Mouse (Mus musculus): ENCODE measurements around the gene Cldn18. TPM values are rescaled to one million over a fixed set of nuclear protein-coding genes. Genes with fewer than 3 reads are reported as not detected.

Cldn18 gene
- polyA plus RNA-seq (2015; fragmentation: Nextera tagmentation; extraction: Ambion mirVana) = not detected in 2 replicates

DNA sequence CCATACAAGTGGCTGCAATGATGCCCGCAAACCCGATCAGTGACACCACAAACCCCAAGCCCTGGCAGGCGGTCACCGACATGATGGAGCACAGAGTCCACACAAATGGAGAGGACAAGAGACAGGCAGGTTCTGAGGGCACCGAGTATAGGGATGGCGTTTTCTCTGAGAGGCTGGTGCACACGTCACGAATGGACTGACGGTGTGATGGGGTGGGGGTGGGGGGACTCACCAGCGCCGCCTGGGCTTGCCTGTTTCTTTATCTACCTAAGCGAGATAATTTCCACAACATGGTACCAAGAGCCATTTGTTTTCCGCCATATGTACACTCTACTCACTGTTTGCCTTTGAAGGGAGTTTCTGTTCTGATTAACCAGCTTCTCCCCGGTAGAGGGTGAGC lies at the start of gene Cldn18:
Gene Cldn18, minus strand, starts transcription at position 134 of the 400 bp plus-strand sequence.
- Histone ChIP-seq H3K4me1 (no peaks in the 10 kb centered on the region), H3K9ac (no peak within 1 kb of the TSS), H3K9me3 (replicated peaks) (no peaks in the 10 kb centered on the region), H3K27me3 (no peaks in the 10 kb centered on the region), H3K4me2 (replicated peaks) (no peak within 1 kb of the TSS), H3K27ac (replicated peaks) (no peak within 1 kb of the TSS), H3K4me3 (replicated peaks) (no peak within 1 kb of the TSS), H3K36me3 (no peaks in the 10 kb centered on the region)
- 92% methylated on average over 14 of the region's 14 CpGs for whole genome bisulfite sequencing
- no peak for ATAC-seq (ENCODE audit: insufficient number of reproducible peaks, low FRiP score, low TSS enrichment, low read depth)

DNA sequence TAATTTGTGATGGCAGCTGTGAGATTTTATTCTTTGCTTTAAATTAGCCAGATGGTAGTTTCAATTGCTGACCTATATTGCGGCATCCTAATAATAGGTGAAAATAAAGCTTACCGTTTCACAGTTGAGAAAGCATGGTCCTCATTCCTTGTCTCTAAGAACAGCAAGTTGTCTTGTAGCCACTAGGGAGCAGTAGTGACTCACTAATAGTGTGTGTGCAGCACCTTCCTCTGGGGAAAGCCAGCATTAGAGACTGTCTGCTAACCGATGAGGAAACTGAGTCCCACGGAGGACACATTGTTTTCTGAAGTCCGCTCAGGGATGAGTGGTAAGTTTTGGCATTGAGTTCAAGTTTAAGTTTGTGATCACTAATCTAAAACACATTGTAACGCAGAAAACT lies 46.5 kb upstream of the Cldn18 start:
- no peak overlapping the region for H3K4me3 ChIP-seq (replicated peaks)
- no peak overlapping the region for H3K4me2 ChIP-seq (replicated peaks)
- no peaks in the 10 kb centered on the region for H3K27me3 ChIP-seq
- no peaks in the 10 kb centered on the region for H3K9me3 ChIP-seq (replicated peaks)
- H3K9ac ChIP-seq = no peak overlapping the region
- no peaks in the 10 kb centered on the region for H3K36me3 ChIP-seq
- no peak for ATAC-seq (ENCODE audit: insufficient number of reproducible peaks, low FRiP score, low TSS enrichment, low read depth)
- H3K4me1 ChIP-seq = no peaks in the 10 kb centered on the region
- WGBS = 60% methylated on average over 6 of the region's 6 CpGs
- H3K27ac ChIP-seq (replicated peaks) = no peak overlapping the region

DNA sequence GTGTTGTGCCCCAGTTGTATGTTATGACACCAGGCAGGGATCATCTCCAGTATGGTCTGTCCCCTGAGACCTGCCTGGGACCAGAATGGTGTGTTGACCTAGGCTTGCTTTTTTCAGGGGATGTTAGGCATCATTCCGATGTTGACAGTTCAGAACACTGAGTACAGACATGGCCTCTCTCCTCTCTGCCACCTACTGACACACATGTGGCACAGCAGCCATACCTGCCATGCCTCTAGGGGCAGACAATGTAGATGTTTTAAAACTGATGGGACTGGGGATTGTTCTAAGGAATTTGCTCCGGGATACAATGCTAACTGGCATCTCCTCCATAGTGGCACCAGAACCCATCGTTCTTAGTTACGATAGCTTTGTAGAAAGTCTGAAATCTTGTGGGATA lies 33.2 kb upstream of the Cldn18 start:
- H3K9me3 ChIP-seq (replicated peaks) = no peaks in the 10 kb centered on the region
- ATAC-seq (ENCODE audit: insufficient number of reproducible peaks, low FRiP score, low TSS enrichment, low read depth) = no peak
- H3K4me3 ChIP-seq (replicated peaks) = no peak overlapping the region
- H3K4me1 ChIP-seq = no peaks in the 10 kb centered on the region
- no peaks in the 10 kb centered on the region for H3K27me3 ChIP-seq
- no peak overlapping the region for H3K27ac ChIP-seq (replicated peaks)
- no peak overlapping the region for H3K9ac ChIP-seq
- WGBS = 76% methylated on average over 4 of the region's 4 CpGs
- H3K4me2 ChIP-seq (replicated peaks) = no peak overlapping the region
- no peaks in the 10 kb centered on the region for H3K36me3 ChIP-seq

DNA sequence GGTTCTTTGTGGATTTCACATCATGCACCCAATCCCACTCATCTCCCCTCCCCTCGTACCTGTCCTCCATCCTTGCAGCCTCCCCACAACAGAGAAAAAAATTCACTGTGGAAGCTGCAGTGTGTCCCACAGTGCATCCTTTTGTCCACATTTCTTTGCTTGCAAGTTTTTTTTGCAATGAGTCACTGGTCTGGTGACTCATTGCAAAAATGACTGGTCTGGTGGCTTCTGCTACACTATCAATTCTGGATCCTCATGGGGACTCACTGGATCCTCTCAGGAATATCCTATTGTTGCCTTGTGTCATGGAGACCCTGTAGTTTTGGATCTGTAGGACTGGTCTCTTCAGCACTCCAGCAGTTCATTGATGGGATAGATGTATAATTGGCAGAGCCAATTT lies 31.2 kb upstream of the Cldn18 start:
- no peaks in the 10 kb centered on the region for H3K36me3 ChIP-seq
- H3K4me3 ChIP-seq (replicated peaks) = no peak overlapping the region
- WGBS = 63% methylated on average over 1 of the region's 1 CpGs
- no peaks in the 10 kb centered on the region for H3K4me1 ChIP-seq
- H3K9me3 ChIP-seq (replicated peaks) = no peaks in the 10 kb centered on the region
- H3K9ac ChIP-seq = no peak overlapping the region
- no peak overlapping the region for H3K4me2 ChIP-seq (replicated peaks)
- no peak for ATAC-seq (ENCODE audit: insufficient number of reproducible peaks, low FRiP score, low TSS enrichment, low read depth)
- H3K27me3 ChIP-seq = no peaks in the 10 kb centered on the region
- no peak overlapping the region for H3K27ac ChIP-seq (replicated peaks)

DNA sequence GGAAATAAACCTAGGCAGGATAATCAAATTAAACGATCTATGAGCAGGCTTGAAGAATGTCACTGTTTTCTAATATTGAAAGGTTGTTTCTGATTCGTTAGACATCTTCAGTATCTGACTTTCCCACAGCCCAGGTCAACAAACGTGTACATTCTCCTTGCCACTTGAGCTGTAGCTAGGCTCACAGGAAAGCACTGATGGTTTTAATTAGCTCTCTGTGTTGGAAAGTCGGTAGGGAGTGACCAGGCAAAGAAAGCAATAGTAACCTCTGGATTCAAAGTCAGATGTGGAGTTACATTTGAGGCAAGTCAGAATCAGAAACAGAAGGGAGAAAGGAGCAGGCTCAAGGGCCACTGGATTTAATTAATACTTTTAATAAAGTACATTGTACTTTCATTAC lies 30.7 kb upstream of the Cldn18 start:
- H3K9me3 ChIP-seq (replicated peaks) = no peaks in the 10 kb centered on the region
- H3K27me3 ChIP-seq = no peaks in the 10 kb centered on the region
- no peak overlapping the region for H3K9ac ChIP-seq
- no peak overlapping the region for H3K27ac ChIP-seq (replicated peaks)
- H3K4me3 ChIP-seq (replicated peaks) = no peak overlapping the region
- no peak overlapping the region for H3K4me2 ChIP-seq (replicated peaks)
- H3K36me3 ChIP-seq = no peaks in the 10 kb centered on the region
- no peaks in the 10 kb centered on the region for H3K4me1 ChIP-seq
- 24% methylated on average over 4 of the region's 4 CpGs for WGBS
- no peak for ATAC-seq (ENCODE audit: insufficient number of reproducible peaks, low FRiP score, low TSS enrichment, low read depth)

DNA sequence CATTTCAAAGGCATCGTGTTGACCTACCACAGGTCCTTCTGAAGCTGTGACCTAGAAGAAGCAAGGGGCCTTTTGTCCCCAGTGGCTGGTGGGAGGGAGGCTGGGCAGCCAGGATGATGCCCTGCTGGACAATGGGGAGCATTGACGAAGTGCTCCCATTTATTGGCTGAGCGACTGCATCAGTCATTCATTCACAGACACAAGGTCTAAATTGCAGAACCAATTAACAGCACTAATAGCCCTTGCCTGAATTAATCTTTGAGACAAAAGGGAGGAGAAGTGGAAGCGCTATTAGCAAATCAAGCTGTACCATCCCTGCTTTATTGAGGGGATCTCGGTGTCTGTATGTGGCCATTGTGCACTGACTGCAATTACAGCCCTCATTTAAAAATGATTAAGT lies 27.5 kb upstream of the Cldn18 start:
- H3K9ac ChIP-seq = no peak overlapping the region
- H3K4me1 ChIP-seq = no peaks in the 10 kb centered on the region
- H3K27me3 ChIP-seq = no peaks in the 10 kb centered on the region
- no peaks in the 10 kb centered on the region for H3K9me3 ChIP-seq (replicated peaks)
- no peak overlapping the region for H3K4me2 ChIP-seq (replicated peaks)
- no peak overlapping the region for H3K4me3 ChIP-seq (replicated peaks)
- no peak for ATAC-seq (ENCODE audit: insufficient number of reproducible peaks, low FRiP score, low TSS enrichment, low read depth)
- H3K27ac ChIP-seq (replicated peaks) = no peak overlapping the region
- 68% methylated on average over 5 of the region's 5 CpGs for WGBS
- H3K36me3 ChIP-seq = no peaks in the 10 kb centered on the region

DNA sequence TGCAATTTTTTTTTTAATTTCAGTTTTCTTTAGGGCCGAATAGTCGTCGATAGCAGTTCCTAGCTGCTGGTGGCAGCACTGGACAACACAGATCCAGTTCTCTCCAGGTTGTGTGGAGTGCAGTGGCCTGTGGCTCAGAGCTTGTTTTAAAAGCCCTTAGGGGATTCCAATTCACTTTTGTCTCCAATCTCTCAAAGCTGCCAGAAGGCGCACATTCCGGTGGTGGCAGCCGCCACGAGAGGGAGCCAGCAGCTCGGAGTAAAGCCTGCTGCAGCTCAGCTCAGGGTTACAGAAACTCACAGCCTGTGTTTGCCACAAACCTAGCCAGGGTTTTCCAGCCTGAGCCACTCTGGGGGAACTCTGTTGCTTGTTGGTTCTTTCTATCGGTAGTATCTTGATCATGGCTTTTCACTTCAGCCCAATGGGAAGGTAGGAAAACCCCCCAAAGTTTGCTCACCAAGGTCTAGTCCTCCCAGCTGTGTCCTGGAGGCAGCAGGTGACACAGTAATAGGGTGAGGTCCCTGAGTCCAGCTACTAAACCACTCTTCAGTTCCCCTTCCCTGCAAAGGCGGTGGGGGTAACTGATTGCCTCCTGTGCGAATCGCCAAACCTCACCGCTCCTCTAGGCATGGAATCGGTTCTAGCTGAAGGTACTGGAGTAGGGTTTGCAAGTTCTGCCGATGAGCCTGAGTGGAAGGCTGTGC lies 13.0 kb upstream of the Cldn18 start:
- Histone ChIP-seq H3K9me3 (replicated peaks) (no peaks in the 10 kb centered on the region), H3K4me2 (replicated peaks) (no peak overlapping the region), H3K4me1 (no peaks in the 10 kb centered on the region), H3K27ac (replicated peaks) (no peak overlapping the region), H3K9ac (no peak overlapping the region), H3K4me3 (replicated peaks) (no peak overlapping the region), H3K27me3 (0 out of 2 replicates have a peak, but pooled peaks cover 2% of the 10 kb centered on the region), H3K36me3 (no peaks in the 10 kb centered on the region)
- WGBS = 31% methylated on average over 15 of the region's 15 CpGs
- 0 out of 2 replicates have a peak, but pooled peaks have one; percentile 39 for ATAC-seq (ENCODE audit: insufficient number of reproducible peaks, low FRiP score, low TSS enrichment, low read depth)

DNA sequence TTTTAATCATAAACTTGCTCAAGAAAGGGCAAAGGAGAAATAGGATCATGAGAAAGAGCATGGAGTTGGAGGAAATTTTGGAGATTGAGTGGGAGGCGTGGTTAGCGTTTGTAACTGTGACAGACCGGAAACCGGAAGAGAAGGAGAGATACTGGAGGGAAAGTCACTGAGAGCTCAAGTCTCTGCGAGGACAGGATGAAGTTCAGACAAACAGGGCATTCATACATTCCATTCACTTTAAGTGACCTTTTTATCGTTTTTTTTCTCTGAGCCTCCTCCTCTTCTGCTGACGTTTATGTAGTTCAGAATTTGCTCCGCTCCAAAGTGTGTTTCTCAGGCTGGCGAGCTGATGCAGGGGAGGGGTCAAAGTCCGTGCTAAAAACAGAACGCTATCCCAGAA lies 10.8 kb upstream of the Cldn18 start:
- Histone ChIP-seq H3K4me2 (replicated peaks) (no peak overlapping the region), H3K36me3 (no peaks in the 10 kb centered on the region), H3K9me3 (replicated peaks) (no peaks in the 10 kb centered on the region), H3K27ac (replicated peaks) (no peak overlapping the region), H3K27me3 (0 out of 2 replicates have a peak, but pooled peaks cover 2% of the 10 kb centered on the region), H3K4me3 (replicated peaks) (no peak overlapping the region), H3K9ac (no peak overlapping the region), H3K4me1 (no peaks in the 10 kb centered on the region)
- ATAC-seq (ENCODE audit: insufficient number of reproducible peaks, low FRiP score, low TSS enrichment, low read depth) = no peak
- WGBS = 51% methylated on average over 11 of the region's 11 CpGs

DNA sequence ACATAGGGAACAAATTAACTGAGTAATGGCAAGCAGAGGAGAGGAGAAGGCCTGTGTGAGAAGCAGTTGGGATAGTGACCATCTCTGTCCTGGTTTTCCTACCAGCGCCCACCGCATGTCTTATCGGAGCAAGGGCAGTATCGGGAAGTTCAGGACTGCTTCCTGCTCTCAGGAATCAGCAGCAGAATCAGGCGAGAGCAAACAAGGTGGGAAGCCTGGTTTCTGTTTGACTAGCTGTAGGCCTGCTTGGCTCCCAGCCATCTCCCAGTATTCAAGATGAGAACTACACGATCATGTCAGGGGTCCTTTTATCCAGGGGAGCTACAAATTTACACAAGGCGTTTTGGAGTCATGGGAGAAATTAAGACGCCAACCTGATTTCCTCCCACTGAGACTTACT lies 8.2 kb upstream of the Cldn18 start:
- Histone ChIP-seq H3K9me3 (replicated peaks) (no peaks in the 10 kb centered on the region), H3K27me3 (0 out of 2 replicates have a peak, but pooled peaks cover 2% of the 10 kb centered on the region), H3K9ac (no peak overlapping the region), H3K4me3 (replicated peaks) (no peak overlapping the region), H3K4me1 (no peaks in the 10 kb centered on the region), H3K36me3 (no peaks in the 10 kb centered on the region), H3K27ac (replicated peaks) (no peak overlapping the region), H3K4me2 (replicated peaks) (no peak overlapping the region)
- ATAC-seq (ENCODE audit: insufficient number of reproducible peaks, low FRiP score, low TSS enrichment, low read depth) = no peak
- 76% methylated on average over 8 of the region's 8 CpGs for WGBS

DNA sequence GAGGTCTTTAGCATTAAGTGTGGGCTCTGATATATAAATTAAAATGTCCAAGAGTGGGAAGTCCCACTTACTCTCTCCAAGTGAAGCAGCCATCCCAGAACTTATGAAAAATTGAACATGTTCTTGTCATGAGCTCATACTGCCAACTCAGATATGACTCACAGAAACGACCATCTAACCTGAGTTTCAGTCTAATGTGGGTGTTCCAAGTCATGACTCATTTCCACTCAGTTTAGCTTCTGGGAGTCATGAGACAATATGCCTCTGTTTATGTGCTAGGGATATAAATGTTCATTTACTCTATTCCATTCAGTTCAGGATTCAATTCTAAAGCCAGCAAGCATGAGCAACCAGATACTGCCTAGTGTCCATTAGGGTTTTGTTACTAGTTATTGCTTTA lies 2.9 kb upstream of the Cldn18 start:
- H3K9me3 ChIP-seq (replicated peaks) = no peaks in the 10 kb centered on the region

DNA sequence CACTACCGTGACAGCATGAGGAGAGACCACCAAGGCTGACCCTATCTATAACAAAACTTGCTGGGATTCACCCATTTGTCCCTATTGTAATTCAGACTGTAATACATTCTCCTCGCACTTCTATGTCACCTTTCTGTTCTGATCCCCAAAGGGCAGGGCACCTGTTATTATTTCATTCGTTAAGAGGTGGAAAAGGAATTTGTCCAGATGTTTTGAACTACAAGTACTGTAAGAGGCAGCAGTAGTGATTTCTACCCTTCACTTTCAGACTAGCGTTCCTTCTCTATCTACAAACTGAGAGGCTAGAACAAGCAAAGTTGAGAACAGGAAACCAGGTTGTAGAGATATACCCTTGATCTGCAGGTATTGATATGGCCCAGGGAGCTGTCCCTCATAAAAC lies 6.8 kb downstream of the Cldn18 start:
- H3K36me3 ChIP-seq = no peaks in the 10 kb centered on the region
- no peak overlapping the region for H3K4me3 ChIP-seq (replicated peaks)
- 78% methylated on average over 4 of the region's 4 CpGs for whole genome bisulfite sequencing
- H3K27me3 ChIP-seq = no peaks in the 10 kb centered on the region
- H3K27ac ChIP-seq (replicated peaks) = no peak overlapping the region
- no peaks in the 10 kb centered on the region for H3K9me3 ChIP-seq (replicated peaks)
- no peaks in the 10 kb centered on the region for H3K4me1 ChIP-seq
- no peak overlapping the region for H3K4me2 ChIP-seq (replicated peaks)
- H3K9ac ChIP-seq = no peak overlapping the region
- ATAC-seq (ENCODE audit: insufficient number of reproducible peaks, low FRiP score, low TSS enrichment, low read depth) = no peak

More for the DNA sequence above, 2.9 kb upstream of the Cldn18 start:
- ATAC-seq (ENCODE audit: insufficient number of reproducible peaks, low FRiP score, low TSS enrichment, low read depth) = no peak
- 29% methylated on average over 1 of the region's 1 CpGs for whole genome bisulfite sequencing
- Histone ChIP-seq H3K4me2 (replicated peaks) (no peak overlapping the region), H3K27ac (replicated peaks) (no peak overlapping the region), H3K36me3 (no peaks in the 10 kb centered on the region), H3K4me3 (replicated peaks) (no peak overlapping the region), H3K27me3 (no peaks in the 10 kb centered on the region), H3K9ac (no peak overlapping the region), H3K4me1 (no peaks in the 10 kb centered on the region)

DNA sequence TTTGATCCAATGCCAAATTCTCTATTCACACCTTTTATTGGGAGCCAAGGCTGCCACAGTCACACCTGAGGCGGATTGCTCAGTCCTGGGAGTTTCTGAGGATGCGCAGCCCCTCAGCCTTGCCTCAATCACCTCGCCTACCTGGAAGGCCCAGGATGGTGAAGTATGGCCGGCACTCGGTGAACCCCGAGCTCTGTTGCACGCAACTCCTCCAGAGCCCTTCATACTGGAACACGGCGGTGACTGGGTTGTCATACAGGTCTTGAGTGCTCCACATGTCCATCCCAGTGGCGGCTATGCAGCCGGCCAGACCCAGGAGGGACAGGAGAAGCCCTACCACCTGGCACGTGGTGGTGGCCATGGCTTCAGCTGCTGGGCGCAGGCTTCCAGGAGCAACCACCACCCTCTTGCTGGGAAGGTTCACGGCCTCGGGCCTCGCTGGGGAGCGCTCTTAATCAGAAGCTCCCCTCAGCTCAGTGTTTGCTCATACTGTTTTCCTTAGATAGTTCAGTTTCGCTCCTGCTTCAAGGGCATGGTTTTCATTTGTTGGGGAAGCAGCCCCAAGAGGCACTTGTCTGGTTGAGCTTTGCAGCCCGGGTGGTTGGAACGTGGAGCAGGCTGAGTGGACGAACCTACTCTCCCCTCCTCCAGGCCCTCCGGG lies 7.3 kb downstream of the Cldn18 start:
- H3K27me3 ChIP-seq = no peaks in the 10 kb centered on the region
- no peak overlapping the region for H3K4me3 ChIP-seq (replicated peaks)
- H3K9me3 ChIP-seq (replicated peaks) = no peaks in the 10 kb centered on the region
- no peak for ATAC-seq (ENCODE audit: insufficient number of reproducible peaks, low FRiP score, low TSS enrichment, low read depth)
- no peak overlapping the region for H3K4me2 ChIP-seq (replicated peaks)
- H3K36me3 ChIP-seq = no peaks in the 10 kb centered on the region
- no peak overlapping the region for H3K27ac ChIP-seq (replicated peaks)
- H3K4me1 ChIP-seq = no peaks in the 10 kb centered on the region
- WGBS = 81% methylated on average over 22 of the region's 22 CpGs
- no peak overlapping the region for H3K9ac ChIP-seq
